Mouse (Mus musculus) heart, embryonic 16.5 days (tissue): Measurements from ENCODE around the gene Tssk2. TPM values are rescaled to one million over a fixed set of nuclear protein-coding genes. Genes with fewer than 3 reads are reported as not detected.

Experiments used
- ATAC-seq: fragments of 200-750 bp; cut with Nextera tagmentation; replicated peaks from 2 replicates; pipeline ENCODE4 v1.8.0; 2017; ENCODE audit warnings: moderate number of reproducible peaks; ENCODE audit not compliant: insufficient read depth, low FRiP score; ENCODE audit errors: extremely low read depth
- H3K27ac ChIP-seq: fragments of 300-500 bp; sonication (generic); 2 replicates; pipeline ENCODE4 v1.5.1; 2014; ENCODE audit warnings: mild to moderate bottlenecking, low read length, control low read depth, moderate library complexity
- H3K27me3 ChIP-seq: fragments of 300-500 bp; sonication (generic); 2 replicates; pipeline ENCODE4 v1.6.1; 2014; ENCODE audit warnings: low read length, mixed read lengths; ENCODE audit not compliant: control insufficient read depth, insufficient read depth
- H3K36me3 ChIP-seq: fragments of 300-500 bp; sonication (generic); 2 replicates; pipeline ENCODE4 v1.6.1; 2014; ENCODE audit not compliant: control insufficient read depth, insufficient read depth
- H3K4me1 ChIP-seq: fragments of 300-500 bp; sonication (generic); 2 replicates; pipeline ENCODE4 v1.6.1; 2014; ENCODE audit warnings: low read length, mixed read lengths; ENCODE audit not compliant: control insufficient read depth, insufficient read depth
- H3K4me2 ChIP-seq: fragments of 300-500 bp; sonication (generic); 2 replicates; pipeline ENCODE4 v1.6.1; 2014; ENCODE audit warnings: low read depth, mild to moderate bottlenecking, control low read depth, low read length
- H3K4me3 ChIP-seq: fragments of 300-500 bp; sonication (generic); 2 replicates; pipeline ENCODE4 v1.5.1; 2014; ENCODE audit warnings: mild to moderate bottlenecking, control low read depth, low read length
- H3K9ac ChIP-seq: fragments of 300-500 bp; sonication (generic); 2 replicates; pipeline ENCODE4 v1.6.1; 2014; ENCODE audit warnings: low read length, control low read depth
- H3K9me3 ChIP-seq: fragments of 300-500 bp; sonication (generic); replicated peaks from 2 replicates; pipeline ENCODE4 v1.6.1; 2016; ENCODE audit warnings: low read length; ENCODE audit not compliant: control insufficient read depth
- WGBS: fragments of 180-500 bp; shearing (Covaris S2); extraction: QIAGEN DNeasy Blood & Tissue Kit; methylation state at CpG from one replicate; pipeline ENCODE4 v1.1.7; 2014; 5-methylcytosine and 5-hydroxymethylcytosine counted together
- polyA plus RNA-seq: library from polyadenylated mRNA; unstranded; fragments of >200 nt; fragmentation: Nextera tagmentation; extraction: Ambion mirVana; gene quantifications from 2 replicates; pipeline ENCODE4 v1.2.1, GENCODE M21; 2015

The Tssk2 gene
- polyA plus RNA-seq, 1 experiment from 2014 or later: not detected

- H3K4me3 ChIP-seq: no peak overlapping the region
- H3K4me2 ChIP-seq: no peak overlapping the region
- no peak for ATAC-seq
- H3K9me3 ChIP-seq: no peaks in the 10 kb centered on the region
- no peaks in the 10 kb centered on the region for H3K27me3 ChIP-seq
- no peak overlapping the region for H3K27ac ChIP-seq
- no peaks in the 10 kb centered on the region for H3K36me3 ChIP-seq
- H3K4me1 ChIP-seq: no peaks in the 10 kb centered on the region
- 49% methylated on average over 7 of the region's 7 CpGs for WGBS
- no peak overlapping the region for H3K9ac ChIP-seq
Measured at GRCm38 (mm10) chr16:17945081-17945831, 46.8 kb downstream of the Tssk2 start.

- Histone ChIP-seq H3K27me3 (no peaks in the 10 kb centered on the region), H3K27ac (no peak overlapping the region), H3K4me1 (no peaks in the 10 kb centered on the region), H3K9ac (no peak overlapping the region), H3K4me3 (no peak overlapping the region), H3K36me3 (no peaks in the 10 kb centered on the region), H3K9me3 (no peaks in the 10 kb centered on the region), H3K4me2 (no peak overlapping the region)
- 0 out of 2 replicates have a peak, but pooled peaks have one; percentile 18 for ATAC-seq
- WGBS: 43% methylated on average over 2 of the region's 2 CpGs
Measured at GRCm38 (mm10) chr16:17949421-17949877, 51.0 kb downstream of the Tssk2 start.

Other genes with a start within 250 kb of the Tssk2 start
- 32.3 and 35.9 TPM in 2 replicates for gene Med15, start 165.7 kb upstream of the Tssk2 start, polyA plus RNA-seq
- 36.4 and 39.6 TPM in 2 replicates for gene Klhl22, start 139.0 kb upstream of the Tssk2 start, polyA plus RNA-seq
- gene Scarf2, start 101.4 kb upstream of the Tssk2 start, polyA plus RNA-seq: 4.3 and 5.5 TPM in 2 replicates
- gene B830017H08Rik, start 65.5 kb upstream of the Tssk2 start, polyA plus RNA-seq: not detected in 2 replicates
- 2.0 and 2.6 TPM in 2 replicates for gene Car15, start 60.3 kb upstream of the Tssk2 start, polyA plus RNA-seq
- gene Gm20518, start 7.0 kb upstream of the Tssk2 start, polyA plus RNA-seq: 0.14 and 0.32 TPM in 2 replicates
- gene Tssk1, start 4.4 kb upstream of the Tssk2 start, polyA plus RNA-seq: 0.04 and 0.05 TPM in 2 replicates
- 46.9 and 55.2 TPM in 2 replicates for gene Dgcr2, start 75 bp upstream of the Tssk2 start, polyA plus RNA-seq
- gene Ess2, start 12.7 kb downstream of the Tssk2 start, polyA plus RNA-seq: 31.6 and 32.7 TPM in 2 replicates
- gene Gsc2, start 16.4 kb downstream of the Tssk2 start, polyA plus RNA-seq: not detected in 2 replicates
- gene Slc25a1, start 29.6 kb downstream of the Tssk2 start, polyA plus RNA-seq: 27.2 and 27.9 TPM in 2 replicates
- not detected in 2 replicates for gene Vpreb2, start 81.8 kb downstream of the Tssk2 start, polyA plus RNA-seq
- gene Dgcr6, start 154.2 kb downstream of the Tssk2 start, polyA plus RNA-seq: 67.4 and 67.8 TPM in 2 replicates
- gene Prodh, start 191.6 kb downstream of the Tssk2 start, polyA plus RNA-seq: 7.2 and 7.3 TPM in 2 replicates
- gene Rtn4r, start 229.0 kb downstream of the Tssk2 start, polyA plus RNA-seq: 0.16 and 0.85 TPM in 2 replicates